Mouse (Mus musculus) intestine, embryonic 16.5 days (tissue): ENCODE data around the gene Avpr2. TPM values are rescaled to one million over a fixed set of nuclear protein-coding genes. Genes with fewer than 3 reads are reported as not detected.

Experiments
- ATAC-seq: fragments of 200-750 bp; cut with Nextera tagmentation; 2 replicates; pipeline ENCODE4 v1.8.0; 2017; ENCODE audit warnings: moderate TSS enrichment, moderate library complexity
- H3K27ac ChIP-seq: fragments of 300-500 bp; sonication (generic); 2 replicates; pipeline ENCODE4 v1.5.1; 2014; ENCODE audit warnings: mild to moderate bottlenecking, low read length
- H3K27me3 ChIP-seq: fragments of 300-500 bp; sonication (generic); replicated peaks from 2 replicates; pipeline ENCODE4 v1.6.1; 2014; ENCODE audit warnings: low read length, control low read depth, mixed read lengths; ENCODE audit not compliant: control insufficient read depth, insufficient read depth
- H3K36me3 ChIP-seq: fragments of 300-500 bp; sonication (generic); 2 replicates; pipeline ENCODE4 v1.6.1; 2014; ENCODE audit warnings: low read length, control low read depth; ENCODE audit not compliant: control insufficient read depth, insufficient read depth
- H3K4me1 ChIP-seq: fragments of 300-500 bp; sonication (generic); 2 replicates; pipeline ENCODE4 v1.6.1; 2014; ENCODE audit warnings: low read length, control low read depth, mixed read lengths; ENCODE audit not compliant: control insufficient read depth, insufficient read depth
- H3K4me2 ChIP-seq: fragments of 300-500 bp; sonication (generic); 2 replicates; pipeline ENCODE4 v1.6.1; 2014; ENCODE audit warnings: low read depth, low read length, control low read depth
- H3K4me3 ChIP-seq: fragments of 300-500 bp; sonication (generic); 2 replicates; pipeline ENCODE4 v1.5.1; 2014; ENCODE audit warnings: mild to moderate bottlenecking, low read length
- H3K9ac ChIP-seq: fragments of 300-500 bp; sonication (generic); 2 replicates; pipeline ENCODE4 v1.6.1; 2014; ENCODE audit warnings: low read depth, low read length
- H3K9me3 ChIP-seq: fragments of 300-500 bp; sonication (generic); 2 replicates; pipeline ENCODE4 v1.6.1; 2016; ENCODE audit warnings: low read length, control low read depth; ENCODE audit not compliant: control insufficient read depth
- WGBS: fragments of 180-500 bp; shearing (Covaris S2); extraction: QIAGEN DNeasy Blood & Tissue Kit; methylation state at CpG from one replicate; pipeline ENCODE4 v1.1.7; 2014; 5-methylcytosine and 5-hydroxymethylcytosine counted together
- polyA plus RNA-seq: library from polyadenylated mRNA; unstranded; fragments of >200 nt; fragmentation: Nextera tagmentation; extraction: Ambion mirVana; gene quantifications from 2 replicates; pipeline ENCODE4 v1.2.1, GENCODE M21; 2015

Avpr2 gene
- polyA plus RNA-seq, 1 experiment from 2014 or later = 0.06 TPM

- peak; percentile 94 for ATAC-seq
- Histone ChIP-seq H3K36me3 (no peaks in the 10 kb centered on the region), H3K9ac (peak within 1 kb of the TSS; percentile 59), H3K9me3 (no peaks in the 10 kb centered on the region), H3K27ac (peak within 1 kb of the TSS; percentile 42; the same call in 1 of the 2 replicates), H3K4me1 (no peaks in the 10 kb centered on the region; the same call in none of the 2 replicates), H3K4me2 (peak within 1 kb of the TSS; percentile 34), H3K27me3 (no peaks in the 10 kb centered on the region), H3K4me3 (peak within 1 kb of the TSS; percentile 43)
- 41% methylated on average over 17 of the region's 17 CpGs for WGBS
These were observed 38.6 kb downstream of the Avpr2 start, which contains the start of gene Renbp for GRCm38 (mm10) chrX:73930402-73931062. Gene Renbp, minus strand, starts transcription at chrX:73930850.

GRCm38 (mm10) chrX:73931871-73932270, 40.0 kb downstream of the Avpr2 start:
- no peaks in the 10 kb centered on the region for H3K36me3 ChIP-seq
- H3K27me3 ChIP-seq = no peaks in the 10 kb centered on the region
- no peaks in the 10 kb centered on the region; the same call in none of the 2 replicates for H3K4me1 ChIP-seq
- no peak overlapping the region for H3K9ac ChIP-seq
- 72% methylated on average over 2 of the region's 2 CpGs for WGBS
- no peak overlapping the region for H3K4me3 ChIP-seq
- no peak overlapping the region for H3K27ac ChIP-seq
- no peaks in the 10 kb centered on the region for H3K9me3 ChIP-seq
- H3K4me2 ChIP-seq = no peak overlapping the region
- ATAC-seq = peak; percentile 43

- no peak overlapping the region for H3K9ac ChIP-seq
- no peaks in the 10 kb centered on the region for H3K27me3 ChIP-seq
- H3K4me3 ChIP-seq = no peak overlapping the region
- H3K9me3 ChIP-seq = no peaks in the 10 kb centered on the region
- peak; percentile 73 for ATAC-seq
- no peaks in the 10 kb centered on the region for H3K4me1 ChIP-seq
- WGBS = 67% methylated on average over 2 of the region's 2 CpGs
- H3K36me3 ChIP-seq = no peaks in the 10 kb centered on the region
- peak overlapping the region; percentile 51; the same call in 1 of the 2 replicates for H3K27ac ChIP-seq
- H3K4me2 ChIP-seq = no peak overlapping the region
These were observed 50.0 kb downstream of the Avpr2 start for GRCm38 (mm10) chrX:73941860-73942259.

- Histone ChIP-seq H3K27me3 (no peaks in the 10 kb centered on the region), H3K4me2 (no peak overlapping the region), H3K9ac (no peak overlapping the region), H3K9me3 (no peaks in the 10 kb centered on the region), H3K27ac (peak overlapping the region; percentile 51; the same call in 1 of the 2 replicates), H3K36me3 (no peaks in the 10 kb centered on the region), H3K4me1 (no peaks in the 10 kb centered on the region), H3K4me3 (no peak overlapping the region)
- peak; percentile 90 for ATAC-seq
- WGBS = 66% methylated on average over 2 of the region's 2 CpGs
These were observed 50.4 kb downstream of the Avpr2 start for GRCm38 (mm10) chrX:73942294-73942693.

Other genes starting within 250 kb of the Avpr2 start
- gene Pnck, start 232.0 kb upstream of the Avpr2 start, polyA plus RNA-seq = 9.8 and 11.4 TPM in 2 replicates
- gene Slc6a8, start 219.0 kb upstream of the Avpr2 start, polyA plus RNA-seq = 7.4 and 9.2 TPM in 2 replicates
- gene Bcap31, start 175.9 kb upstream of the Avpr2 start, polyA plus RNA-seq = 325 and 331 TPM in 2 replicates
- gene Abcd1, start 175.5 kb upstream of the Avpr2 start, polyA plus RNA-seq = 25.6 and 31.0 TPM in 2 replicates
- 0.33 and 0.46 TPM in 2 replicates for gene Plxnb3, start 135.0 kb upstream of the Avpr2 start, polyA plus RNA-seq
- 0.99 and 1.9 TPM in 2 replicates for gene Srpk3, start 117.7 kb upstream of the Avpr2 start, polyA plus RNA-seq
- 267 and 269 TPM in 2 replicates for gene Idh3g, start 105.2 kb upstream of the Avpr2 start, polyA plus RNA-seq
- 269 TPM in 2 replicates for gene Ssr4, start 105.1 kb upstream of the Avpr2 start, polyA plus RNA-seq
- gene Pdzd4, start 67.1 kb upstream of the Avpr2 start, polyA plus RNA-seq = 0.39 and 0.53 TPM in 2 replicates
- 6.9 and 8.8 TPM in 2 replicates for gene L1cam, start 4.0 kb downstream of the Avpr2 start, polyA plus RNA-seq
- 5.7 and 6.8 TPM in 2 replicates for gene Arhgap4, start 29.8 kb downstream of the Avpr2 start, polyA plus RNA-seq
- gene Naa10, start 29.8 kb downstream of the Avpr2 start, polyA plus RNA-seq = 170 and 184 TPM in 2 replicates
- 351 and 523 TPM in 2 replicates for gene Renbp, start 38.7 kb downstream of the Avpr2 start, polyA plus RNA-seq
- gene Hcfc1, start 74.3 kb downstream of the Avpr2 start, polyA plus RNA-seq = 33.8 and 34.2 TPM in 2 replicates
- gene Irak1, start 131.8 kb downstream of the Avpr2 start, polyA plus RNA-seq = 50.4 and 51.7 TPM in 2 replicates
- not detected in 2 replicates for gene Opn1mw, start 235.4 kb downstream of the Avpr2 start, polyA plus RNA-seq
- gene Mecp2, start 243.3 kb downstream of the Avpr2 start, polyA plus RNA-seq = 10.0 and 10.1 TPM in 2 replicates